Mouse (Mus musculus) cortical plate, adult 2 months (tissue): ENCODE data around the gene Dedd2.

Experiments
- CTCF ChIP-seq: fragments of 200-500 bp; IDR thresholded peaks from 2 replicates; pipeline ENCODE4 v1.5.1; 2011; ENCODE audit warnings: mild to moderate bottlenecking, control low read depth, low read length; ENCODE audit not compliant: insufficient read depth; ENCODE audit errors: extremely low read depth
- POLR2A ChIP-seq: fragments of 200-500 bp; IDR thresholded peaks from 2 replicates; pipeline ENCODE4 v1.6.1; 2011; ENCODE audit warnings: mild to moderate bottlenecking, low read length, control low read depth; ENCODE audit not compliant: insufficient read depth; ENCODE audit errors: extremely low read depth

DNA sequence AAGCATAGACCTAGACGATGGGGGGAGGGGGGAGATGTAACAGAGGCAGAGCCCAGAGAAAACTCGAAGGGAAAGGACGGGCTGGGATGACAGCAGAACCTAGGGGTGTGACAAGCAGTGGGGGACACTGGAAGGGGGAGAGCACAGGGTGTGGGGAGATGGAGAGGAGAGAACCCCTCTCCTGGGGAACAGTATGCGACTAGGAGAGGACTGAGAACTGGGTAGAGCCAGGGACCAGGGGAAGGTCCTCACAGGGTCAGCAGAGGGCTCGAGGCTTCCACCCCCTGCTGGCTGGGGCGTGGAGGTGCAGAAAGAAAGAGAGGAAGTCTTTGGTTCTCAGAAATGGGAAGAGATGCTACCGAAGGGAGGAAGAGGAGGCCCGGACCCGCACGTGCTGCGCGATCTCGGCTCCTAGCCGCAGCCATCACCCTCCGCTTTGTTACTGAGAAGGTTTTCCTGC, 39.1 kb downstream of the Dedd2 start:
- TF ChIP-seq POLR2A (no peak), CTCF (peak; percentile 47)
